Mouse (Mus musculus) C3H10T1/2 (cell line): Measurements from ENCODE around the gene Traf2. TPM values are rescaled to one million over a fixed set of nuclear protein-coding genes. Genes with fewer than 3 reads are reported as not detected.

Experiments
- polyA plus RNA-seq, 2 experiments: library from polyadenylated mRNA; unstranded; fragments of >200 nt; fragmentation: generic; extraction: Trizol; gene quantifications; one replicate each; pipeline ENCODE4 v1.2.1; 2012; ENCODE audit warnings: missing spikeins in 2 of 2

Gene Traf2
- polyA plus RNA-seq, result 10 to 100 TPM; 29.4 to 32.2 TPM

GRCm38 (mm10) chr2:25546811-25547491 lies at the start of gene Traf2:
Traf2 (minus strand) TSS chr2:25546940.

GRCm38 (mm10) chr2:25581294-25581864 lies 34.6 kb upstream of the Traf2 start, which contains the start of gene Ajm1:
Ajm1 (minus strand) TSS chr2:25581757.

GRCm38 (mm10) chr2:25574579-25575431 lies 28.1 kb upstream of the Traf2 start, which contains the start of the genes Mamdc4 and Phpt1:
Mamdc4 (minus strand) TSS chr2:25574845.
Phpt1 (minus strand) TSS chr2:25575224.

GRCm38 (mm10) chr2:25557221-25557963 lies 10.7 kb upstream of the Traf2 start, which contains the start of gene Edf1:
Edf1 (plus strand) TSS chr2:25557847.

GRCm38 (mm10) chr2:25501593-25502486 lies 44.9 kb downstream of the Traf2 start, which contains the start of gene C8g:
C8g (minus strand) TSS chr2:25501719.

GRCm38 (mm10) chr2:25500576-25501405 lies 45.9 kb downstream of the Traf2 start, which contains the start of gene Fbxw5:
Fbxw5 (plus strand) TSS chr2:25500750.

GRCm38 (mm10) chr2:25493476-25493961 lies 53.2 kb downstream of the Traf2 start, which contains the start of gene Lcn12:
Lcn12 (minus strand) TSS chr2:25493911.

GRCm38 (mm10) chr2:25469969-25470368 lies 76.8 kb downstream of the Traf2 start, which contains the start of gene Ptgds:
Ptgds (minus strand) TSS chr2:25470046.

Other genes starting within 250 kb of the Traf2 start
- under 1 TPM; under 0.01 to 0.06 TPM for gene Grin1, start 227.8 kb downstream of the Traf2 start, polyA plus RNA-seq
- gene Man1b1, start 214.6 kb downstream of the Traf2 start, polyA plus RNA-seq, result 10 to 100 TPM; 16.1 to 49.7 TPM
- 10 to 100 TPM; 31.1 to 38.1 TPM for gene Dpp7, start 190.6 kb downstream of the Traf2 start, polyA plus RNA-seq
- 100 to 1,000 TPM; 149 to 433 TPM for gene Uap1l1, start 181.3 kb downstream of the Traf2 start, polyA plus RNA-seq
- 10 to 100 TPM; 18.0 to 25.7 TPM for gene Sapcd2, start 174.6 kb downstream of the Traf2 start, polyA plus RNA-seq
- under 1 TPM in 1 of 2 experiments, not detected in 1; 0.12 TPM for gene Entpd2, start 151.1 kb downstream of the Traf2 start, polyA plus RNA-seq
- 100 to 1,000 TPM; 183 to 212 TPM for gene Npdc1, start 147.6 kb downstream of the Traf2 start, polyA plus RNA-seq
- gene Fut7, start 123.7 kb downstream of the Traf2 start, polyA plus RNA-seq, result under 1 TPM; 0.13 to 0.42 TPM
- gene Abca2, start 118.2 kb downstream of the Traf2 start, polyA plus RNA-seq, result 10 to 100 TPM in 1 of 2 experiments, 1 to 10 TPM in 1; 4.8 to 13.4 TPM
- under 1 TPM; 0.15 to 0.94 TPM for gene Clic3, start 90.1 kb downstream of the Traf2 start, polyA plus RNA-seq
- 10 to 100 TPM; 25.6 to 61.9 TPM for gene Paxx, start 85.8 kb downstream of the Traf2 start, polyA plus RNA-seq
- under 1 TPM; 0.07 to 0.30 TPM for gene Ptgds, start 76.9 kb downstream of the Traf2 start, polyA plus RNA-seq
- not detected for gene Lcn12, start 53.0 kb downstream of the Traf2 start, polyA plus RNA-seq
- gene Fbxw5, start 46.2 kb downstream of the Traf2 start, polyA plus RNA-seq, result 10 to 100 TPM; 24.9 to 52.5 TPM
- gene C8g, start 45.2 kb downstream of the Traf2 start, polyA plus RNA-seq, result 1 to 10 TPM in 1 of 2 experiments, under 1 TPM in 1; 0.85 to 9.2 TPM
- 100 to 1,000 TPM; 602 to 888 TPM for gene Edf1, start 10.9 kb upstream of the Traf2 start, polyA plus RNA-seq
- gene Mamdc4, start 27.9 kb upstream of the Traf2 start, polyA plus RNA-seq, result 1 to 10 TPM in 1 of 2 experiments, under 1 TPM in 1; 0.09 to 1.1 TPM
- 100 to 1,000 TPM; 104 to 192 TPM for gene Phpt1, start 28.3 kb upstream of the Traf2 start, polyA plus RNA-seq
- gene Ajm1, start 34.8 kb upstream of the Traf2 start, polyA plus RNA-seq, result 1 to 10 TPM in 1 of 2 experiments, under 1 TPM in 1; 0.04 to 1.9 TPM
- gene Rabl6, start 61.6 kb upstream of the Traf2 start, polyA plus RNA-seq, result 10 to 100 TPM; 38.7 to 57.3 TPM
- 1 to 10 TPM in 1 of 2 experiments, under 1 TPM in 1; 0.82 to 1.3 TPM for gene Ccdc183, start 70.7 kb upstream of the Traf2 start, polyA plus RNA-seq
- 1 to 10 TPM; 5.8 to 8.5 TPM for gene Tmem141, start 75.1 kb upstream of the Traf2 start, polyA plus RNA-seq
- under 1 TPM; 0.09 to 0.51 TPM for gene Fcna, start 81.1 kb upstream of the Traf2 start, polyA plus RNA-seq
- not detected for gene Lcn8, start 106.2 kb upstream of the Traf2 start, polyA plus RNA-seq
- not detected for gene Lcn5, start 111.0 kb upstream of the Traf2 start, polyA plus RNA-seq
- gene Lcn6, start 129.8 kb upstream of the Traf2 start, polyA plus RNA-seq, result not detected
- not detected for gene Lcn10, start 135.8 kb upstream of the Traf2 start, polyA plus RNA-seq
- gene Obp2a, start 153.1 kb upstream of the Traf2 start, polyA plus RNA-seq, result not detected
- gene Bmyc, start 159.8 kb upstream of the Traf2 start, polyA plus RNA-seq, result not detected
- not detected for gene Obp2b, start 190.1 kb upstream of the Traf2 start, polyA plus RNA-seq
- gene Lcn3, start 218.6 kb upstream of the Traf2 start, polyA plus RNA-seq, result not detected
- gene Lcn11, start 230.1 kb upstream of the Traf2 start, polyA plus RNA-seq, result not detected
- not detected for gene Gm13539, start 235.3 kb upstream of the Traf2 start, polyA plus RNA-seq